Mouse (Mus musculus) lung, postnatal 36 days (tissue): ENCODE results near the gene Nacc1.
"Not testable (repeated sequence)": the region's sequence is repeated elsewhere in the genome, so short reads cannot be mapped to it uniquely, and the experiment has no call there.

Experiments
- DNase-seq: peaks from one replicate; pipeline ENCODE4 v3.0.0; 2022; ENCODE audit warnings: mixed read lengths

Nacc1 gene

DNA sequence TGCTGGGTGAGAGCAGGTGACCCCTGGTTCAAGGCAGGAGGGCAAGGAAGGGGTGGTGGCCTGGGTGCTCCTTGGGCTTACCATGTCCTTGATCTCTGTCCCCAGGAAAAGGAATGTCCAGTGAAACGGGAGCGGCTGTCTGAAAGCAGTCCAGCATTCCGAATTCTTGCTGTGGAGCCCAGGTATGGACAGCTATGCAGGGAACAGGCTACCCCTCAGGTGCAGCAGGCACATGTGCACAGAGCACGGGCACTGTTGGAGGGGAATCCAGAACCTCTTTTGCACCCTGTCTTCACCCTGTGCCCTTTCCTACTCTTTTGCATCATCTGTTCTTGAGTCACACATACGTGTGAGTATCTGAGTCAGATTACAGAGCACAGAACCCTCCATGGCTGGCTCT lies 10.6 kb upstream of the Nacc1 start:
- DNase-seq: no peak

DNA sequence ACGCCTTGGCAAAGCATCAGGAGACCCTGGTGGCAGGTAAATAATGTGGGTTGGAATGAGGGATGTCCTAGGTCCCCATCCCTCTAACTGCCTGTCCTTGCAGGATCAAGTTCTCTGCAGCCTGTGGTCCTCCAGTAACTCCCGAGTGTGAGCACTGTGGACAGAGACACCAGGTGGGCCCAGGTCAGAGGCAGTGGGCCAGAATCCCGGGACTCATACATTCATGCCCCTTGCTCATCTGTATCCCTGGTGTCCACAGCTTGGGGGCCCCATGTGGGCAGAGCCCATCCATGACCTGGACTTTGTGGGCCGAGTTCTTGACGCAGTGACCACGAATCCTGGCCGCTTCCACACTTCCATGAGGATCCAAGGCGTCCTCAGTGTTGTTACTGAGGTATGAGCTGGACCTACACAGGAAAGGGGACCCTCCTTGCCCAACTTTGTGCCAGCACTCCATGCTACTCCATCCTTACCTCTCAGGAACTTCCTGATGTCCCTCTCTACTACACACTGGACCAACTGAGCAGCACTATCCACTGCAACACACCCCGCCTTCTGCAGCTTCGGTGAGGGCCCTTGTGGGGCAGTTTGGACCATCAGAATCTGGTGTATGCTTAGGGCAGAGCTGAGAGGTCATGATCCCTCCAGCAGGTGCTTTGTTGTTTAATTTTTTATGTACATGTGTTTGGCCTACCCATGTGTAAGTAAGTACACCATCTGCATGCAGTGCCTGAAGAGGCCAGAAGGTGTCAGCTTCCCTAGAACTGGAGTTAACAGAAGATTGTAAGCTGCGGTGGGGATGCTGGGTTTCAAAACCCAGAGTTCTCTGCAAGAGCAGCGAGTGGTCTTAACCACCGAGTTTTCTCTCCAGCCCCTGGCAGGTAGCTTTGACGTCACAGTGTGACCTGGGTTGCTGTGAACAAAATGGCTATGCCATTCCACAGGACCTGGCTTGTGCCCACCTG lies 9.8 kb upstream of the Nacc1 start:
- peak; percentile 79 for DNase-seq

DNA sequence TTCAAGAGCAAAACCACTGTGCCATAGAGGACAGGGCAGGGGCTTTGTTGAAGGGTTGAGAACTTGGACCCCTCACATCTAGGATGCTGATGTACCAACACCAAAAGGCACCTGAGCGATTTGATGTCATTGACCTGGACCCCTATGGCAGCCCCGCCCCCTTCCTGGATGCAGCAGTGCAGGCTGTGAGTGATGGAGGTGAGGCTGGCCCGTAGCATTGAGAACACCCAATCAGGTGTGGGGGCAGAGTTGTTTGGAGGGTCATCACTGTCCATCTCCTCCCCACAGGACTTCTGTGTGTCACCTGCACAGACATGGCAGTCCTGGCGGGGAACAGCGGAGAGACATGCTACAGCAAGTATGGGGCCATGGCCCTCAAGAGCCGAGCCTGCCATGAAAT lies 7.5 kb upstream of the Nacc1 start:
- no peak for DNase-seq

DNA sequence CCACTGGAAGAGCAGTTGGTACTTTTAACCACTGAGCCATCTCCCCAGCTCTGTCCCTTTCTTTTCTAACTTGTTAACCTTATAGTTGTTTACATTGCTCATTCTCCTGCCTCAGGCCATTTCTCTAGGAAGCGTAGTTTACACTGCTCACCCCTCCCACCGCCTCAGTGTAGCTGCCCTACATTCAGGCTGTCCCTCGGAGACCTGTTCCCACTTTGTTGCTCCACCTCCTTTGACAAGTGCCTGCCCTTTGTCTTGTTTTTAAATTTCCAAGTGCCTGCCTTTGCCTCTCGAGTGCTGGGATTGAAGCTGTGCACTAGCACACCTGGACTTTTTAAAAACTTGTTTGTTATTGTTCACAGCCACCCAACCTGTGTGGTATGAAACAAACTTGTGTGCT lies 5.7 kb upstream of the Nacc1 start:
- DNase-seq: peak; percentile 44

DNA sequence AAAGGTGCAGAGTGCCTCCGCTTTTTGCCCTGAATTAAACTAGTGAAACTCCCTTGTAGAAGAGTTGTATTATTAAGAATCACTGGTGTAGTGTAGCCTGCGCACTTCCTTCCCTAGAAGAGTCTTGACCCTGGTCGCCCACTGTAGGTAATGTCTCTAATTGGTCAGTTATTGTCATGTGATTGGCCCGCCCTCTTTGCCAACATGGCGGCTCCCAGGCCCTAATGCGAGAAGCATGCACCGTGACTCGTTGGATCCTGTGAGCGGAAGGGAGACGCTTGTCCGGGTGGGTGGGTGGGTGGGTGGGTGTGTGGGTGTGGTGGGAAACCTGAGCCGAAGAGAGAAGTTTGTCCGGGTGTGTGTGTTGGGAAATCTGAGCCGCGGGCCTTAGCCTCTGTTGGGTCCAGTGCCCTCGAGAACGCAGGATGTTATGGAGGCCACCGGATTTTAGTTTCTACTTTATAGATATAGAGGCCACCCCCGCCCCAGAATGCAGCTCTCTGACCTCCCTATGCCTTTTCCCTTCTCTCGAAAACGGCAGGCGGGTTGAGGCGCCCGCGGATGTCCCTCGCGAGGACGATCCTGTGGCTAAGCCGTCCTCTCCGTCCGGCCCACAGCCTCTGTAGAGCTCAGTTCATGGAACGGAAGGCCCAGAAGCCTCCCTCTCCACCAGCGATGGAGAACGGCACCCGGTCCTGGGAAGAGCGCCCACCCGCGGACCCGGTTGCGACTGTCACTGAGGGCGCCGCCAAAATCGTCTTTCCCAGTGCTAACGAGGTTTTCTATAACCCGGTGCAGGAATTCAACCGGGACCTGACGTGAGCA lies 1.6 kb upstream of the Nacc1 start:
- peak; percentile 97 for DNase-seq

DNA sequence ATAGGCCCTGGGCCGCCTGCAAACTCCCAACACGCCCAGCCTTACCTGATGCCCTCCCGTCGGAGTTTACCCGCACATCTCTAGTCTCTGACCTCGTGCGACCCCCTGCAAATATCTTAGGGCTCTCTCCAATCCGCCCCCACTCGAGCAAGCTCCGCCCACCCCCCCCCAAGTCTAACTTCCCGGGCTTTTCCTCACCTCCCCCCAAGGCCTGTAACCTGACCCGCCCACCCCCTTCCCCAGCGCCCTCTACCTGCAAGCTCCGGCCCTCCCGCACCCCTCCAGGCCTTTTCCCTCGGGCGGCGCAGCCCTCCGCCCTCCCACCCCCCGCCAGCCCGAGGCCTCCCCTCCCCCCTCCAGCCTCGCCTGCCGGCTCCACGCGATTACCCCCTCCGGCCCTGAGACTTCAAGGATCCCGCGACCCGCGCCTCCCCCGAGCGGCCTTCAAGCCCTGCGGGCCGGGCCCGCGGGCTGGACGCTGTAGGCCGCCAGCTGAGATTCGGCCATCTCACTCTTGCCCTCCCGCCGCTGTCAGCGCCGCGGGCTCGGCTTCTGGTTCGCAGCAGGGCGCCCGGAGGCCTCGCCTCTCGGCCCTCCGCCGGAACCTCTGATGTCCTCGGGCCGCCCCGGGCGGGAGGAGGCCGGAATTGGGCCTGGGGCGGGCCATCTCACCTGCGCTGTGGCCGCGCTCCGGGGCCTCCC lies 508 bp downstream of the Nacc1 start:
- DNase-seq: no peak

DNA sequence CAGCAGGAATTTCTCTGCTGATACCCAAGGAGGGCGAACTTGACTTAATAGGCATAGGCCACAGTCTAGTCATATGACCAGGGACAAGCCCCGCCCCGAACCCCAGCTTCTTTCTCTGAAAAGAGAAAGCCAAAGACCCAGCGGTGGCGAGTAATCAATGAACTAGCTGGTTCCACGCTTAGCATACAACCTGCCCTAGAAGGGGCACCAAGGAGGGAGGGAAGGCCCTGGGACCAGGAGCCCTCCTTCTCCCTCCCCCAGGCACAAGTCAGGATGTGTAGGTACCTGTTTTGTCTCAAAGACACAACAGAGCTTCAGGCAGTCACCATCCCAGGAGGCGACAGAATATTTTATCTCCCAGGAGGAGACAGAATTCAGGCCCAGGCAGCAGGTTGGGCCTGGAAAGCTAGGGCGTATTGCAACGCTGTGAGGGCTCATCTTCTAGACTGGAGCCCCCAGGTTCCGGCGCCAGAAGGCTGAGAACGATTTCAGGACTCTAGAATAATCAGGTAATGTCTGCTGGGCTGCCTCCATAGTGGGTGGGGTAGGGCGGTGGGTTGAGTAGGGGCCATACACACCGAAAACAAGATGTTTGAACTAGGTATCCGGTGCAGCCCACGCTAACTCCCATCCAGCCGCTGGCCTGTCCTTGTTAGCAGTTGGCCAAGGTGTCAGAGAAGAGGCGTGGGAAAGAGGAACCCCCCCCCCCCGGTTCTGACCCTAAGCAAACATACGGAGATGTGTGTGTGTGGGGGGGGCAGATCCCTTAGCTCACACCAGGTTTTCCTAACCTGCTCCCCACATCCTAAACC lies 1.3 kb downstream of the Nacc1 start, which contains the start of gene Trmt1:
Gene Trmt1, plus strand, starts transcription at position 117 of the 812 bp plus-strand sequence.
- peak; percentile 71 for DNase-seq

DNA sequence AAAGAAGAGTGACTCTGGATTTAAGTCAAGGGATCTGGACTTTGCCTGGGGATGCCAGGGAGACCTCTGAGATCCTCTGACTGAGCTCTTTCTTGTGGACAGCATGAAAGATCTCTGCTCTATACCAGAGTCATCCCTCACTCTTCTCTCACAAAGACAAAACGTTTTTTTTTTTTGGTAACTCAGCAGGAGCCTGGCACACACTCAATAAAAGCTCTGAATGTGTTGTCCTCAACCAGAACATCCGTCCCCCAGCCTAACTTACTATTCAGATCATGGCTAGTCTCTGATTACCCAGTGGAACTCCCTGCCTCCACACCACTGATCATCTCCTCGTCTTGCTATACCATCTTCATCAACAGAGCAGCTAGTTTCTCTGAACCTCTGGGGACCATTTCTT lies 3.1 kb downstream of the Nacc1 start:
- DNase-seq: no peak

DNA sequence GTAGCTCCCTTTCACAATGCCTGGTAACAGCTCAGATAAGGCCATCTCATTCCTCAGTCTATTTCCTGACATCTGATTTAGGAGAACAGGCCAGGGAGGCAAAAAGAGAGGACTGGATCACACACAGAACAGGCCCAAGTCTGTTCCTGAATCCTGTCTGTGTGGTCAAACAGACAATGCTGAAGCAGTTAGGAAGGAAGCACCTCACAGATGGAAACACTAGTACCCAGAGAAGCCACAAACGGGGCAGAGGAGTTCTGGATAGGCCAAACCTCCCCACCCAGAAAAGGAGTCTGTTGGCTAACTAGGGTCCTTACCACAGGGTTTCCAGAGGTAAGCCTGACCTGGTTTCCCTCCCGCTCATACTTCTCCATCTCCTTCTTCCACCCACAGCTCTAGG lies 5.4 kb downstream of the Nacc1 start:
- DNase-seq: no peak

DNA sequence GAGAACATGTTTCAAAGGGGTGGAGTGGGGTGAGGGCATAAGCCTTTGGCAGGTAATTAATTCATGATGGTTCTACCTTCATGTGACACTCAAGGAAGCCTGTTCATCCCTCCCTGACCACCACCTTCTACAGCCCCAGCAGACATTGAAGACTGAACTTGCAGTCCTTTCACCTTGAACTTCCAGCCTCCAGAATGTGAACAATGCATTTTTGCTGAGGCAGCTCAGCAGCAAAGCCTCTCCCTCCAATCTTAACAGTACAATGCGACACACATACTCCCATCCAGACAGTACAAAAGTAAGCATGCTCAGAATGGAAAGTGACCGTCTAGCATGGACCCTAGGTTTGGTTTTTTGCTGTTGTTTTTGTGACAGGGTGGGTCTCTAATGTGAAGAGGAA lies 6.2 kb downstream of the Nacc1 start:
- no peak for DNase-seq

DNA sequence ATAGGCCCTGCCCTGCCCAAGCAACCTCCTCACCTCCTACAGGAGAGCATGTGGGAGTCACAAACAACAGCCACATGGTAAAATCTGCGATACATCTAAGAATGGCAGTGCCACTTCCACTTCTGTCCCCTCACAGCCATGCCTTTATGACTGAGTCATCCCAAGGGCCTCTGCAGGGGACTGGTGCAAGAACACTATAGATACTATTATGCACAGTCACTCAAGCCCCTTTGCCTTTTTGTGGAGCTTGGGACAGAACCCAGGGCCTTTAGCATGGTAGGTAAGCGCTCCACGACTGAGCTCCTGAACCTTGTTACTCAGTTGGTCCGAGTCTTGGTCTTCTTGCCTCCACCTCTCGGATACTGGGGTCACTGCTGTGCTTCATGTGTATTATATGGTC lies 10.4 kb downstream of the Nacc1 start:
- DNase-seq: no peak

DNA sequence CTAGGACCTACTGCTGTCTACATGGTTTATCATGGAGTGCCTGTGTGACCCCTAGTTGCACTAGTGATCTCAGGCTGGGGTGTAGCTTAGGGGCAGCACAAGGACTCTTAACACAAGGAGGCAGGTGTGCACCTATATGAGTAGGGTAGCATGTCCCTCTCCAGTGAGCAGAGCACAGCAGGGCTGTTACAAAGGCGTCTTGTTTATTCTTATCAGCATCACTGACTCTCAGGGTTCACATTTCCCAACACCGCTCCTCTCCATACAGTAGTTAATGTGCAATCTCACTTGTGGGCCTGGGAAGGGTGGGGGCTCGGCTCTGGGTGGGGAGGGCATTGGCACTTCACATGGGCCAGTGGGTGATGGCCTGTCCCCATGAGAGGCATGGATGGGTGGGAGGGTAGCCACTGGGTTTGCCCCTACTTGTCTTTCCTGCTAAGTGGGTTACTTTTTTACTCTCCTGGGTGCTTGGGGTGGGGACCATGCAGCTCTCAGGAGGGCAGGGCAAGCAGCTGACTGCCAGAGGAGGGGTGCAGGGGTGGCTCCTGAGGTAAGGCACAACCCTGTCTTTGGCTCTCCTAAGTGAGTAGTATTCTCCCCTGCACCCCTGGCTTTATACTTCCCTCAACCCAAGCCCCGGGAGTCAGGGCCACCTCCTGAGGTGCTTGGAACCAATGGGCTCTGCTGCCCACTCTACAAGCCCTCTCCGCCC lies 17.2 kb downstream of the Nacc1 start:
- not testable (repeated sequence) for DNase-seq

DNA sequence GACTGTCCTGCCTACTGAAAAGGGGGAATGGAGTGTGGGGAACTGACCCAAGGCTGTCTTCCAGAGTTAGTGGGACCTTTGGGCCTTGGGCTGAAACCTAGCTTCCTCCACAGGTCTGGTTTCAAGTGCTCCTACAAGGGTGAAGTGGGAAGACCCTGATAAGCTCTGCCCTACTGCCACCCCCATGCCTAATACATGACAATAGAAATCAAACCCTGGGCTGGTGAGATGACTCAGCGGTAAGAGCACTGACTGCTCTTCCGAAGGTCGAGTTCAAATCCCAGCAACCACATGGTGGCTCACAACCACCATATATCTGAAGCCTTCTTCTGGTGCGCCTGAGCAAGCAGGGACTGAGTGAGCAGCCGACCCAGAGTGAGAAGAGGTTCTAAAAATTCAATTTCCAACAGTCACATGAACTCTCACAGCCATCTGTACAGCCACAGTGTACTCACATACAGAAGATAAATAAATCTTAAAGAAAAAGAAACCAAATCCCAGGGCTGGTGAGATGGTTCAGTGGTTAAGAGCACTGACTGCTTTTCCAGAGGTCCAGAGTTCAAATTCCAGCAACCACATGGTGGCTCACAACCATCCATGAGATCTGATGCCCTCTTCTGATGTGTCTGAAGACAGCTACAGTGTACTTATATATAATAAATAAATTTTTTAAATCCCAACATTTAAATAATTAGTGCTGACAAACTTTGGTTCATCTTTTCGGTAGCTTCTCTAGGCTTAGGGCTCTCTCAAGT lies 18.8 kb downstream of the Nacc1 start:
- no peak for DNase-seq

DNA sequence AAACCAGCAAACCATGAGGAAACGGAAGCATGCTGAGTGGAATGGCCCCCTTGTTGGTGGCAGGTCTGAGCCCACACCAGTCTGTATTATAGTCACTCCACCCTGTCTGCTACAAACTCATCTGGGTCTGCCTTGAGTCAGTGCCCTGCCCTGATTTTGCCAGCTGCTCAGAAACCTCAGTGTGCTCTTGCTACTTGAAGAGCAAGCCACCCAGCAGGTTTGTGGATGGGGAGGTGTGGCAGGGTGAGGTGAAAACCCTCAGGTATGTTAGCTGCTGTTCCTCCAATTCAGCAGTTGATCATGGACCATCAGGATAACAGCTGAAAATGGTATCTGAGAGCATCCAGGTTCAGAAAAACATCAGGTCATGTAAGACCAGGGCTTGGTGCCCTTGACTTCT lies 19.6 kb downstream of the Nacc1 start:
- DNase-seq: no peak

DNA sequence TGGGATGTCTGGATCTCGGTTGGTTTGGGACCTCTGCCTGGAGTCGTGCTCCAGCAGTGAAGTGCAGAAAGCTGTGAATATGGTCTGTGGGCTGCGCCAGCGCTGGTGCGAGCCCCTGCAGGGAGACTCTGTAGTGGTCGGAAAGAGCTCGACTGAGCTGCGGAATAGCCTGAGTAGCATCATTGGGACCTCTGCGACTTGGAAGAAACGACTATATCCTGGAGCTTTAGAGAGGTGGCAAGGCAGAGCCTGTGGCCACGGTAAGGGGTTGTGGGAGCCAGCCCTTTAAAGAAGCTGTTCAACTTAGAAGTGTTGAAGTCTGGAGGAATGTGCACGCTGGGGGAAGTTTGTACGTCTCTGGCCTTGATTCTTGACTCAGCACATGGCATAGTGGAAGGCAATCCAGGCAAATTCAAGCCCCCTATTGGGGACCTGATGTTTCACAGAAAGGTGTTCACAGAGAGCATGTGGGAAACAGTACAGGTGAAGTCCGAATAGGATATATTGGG lies 22.2 kb downstream of the Nacc1 start:
- no peak for DNase-seq

DNA sequence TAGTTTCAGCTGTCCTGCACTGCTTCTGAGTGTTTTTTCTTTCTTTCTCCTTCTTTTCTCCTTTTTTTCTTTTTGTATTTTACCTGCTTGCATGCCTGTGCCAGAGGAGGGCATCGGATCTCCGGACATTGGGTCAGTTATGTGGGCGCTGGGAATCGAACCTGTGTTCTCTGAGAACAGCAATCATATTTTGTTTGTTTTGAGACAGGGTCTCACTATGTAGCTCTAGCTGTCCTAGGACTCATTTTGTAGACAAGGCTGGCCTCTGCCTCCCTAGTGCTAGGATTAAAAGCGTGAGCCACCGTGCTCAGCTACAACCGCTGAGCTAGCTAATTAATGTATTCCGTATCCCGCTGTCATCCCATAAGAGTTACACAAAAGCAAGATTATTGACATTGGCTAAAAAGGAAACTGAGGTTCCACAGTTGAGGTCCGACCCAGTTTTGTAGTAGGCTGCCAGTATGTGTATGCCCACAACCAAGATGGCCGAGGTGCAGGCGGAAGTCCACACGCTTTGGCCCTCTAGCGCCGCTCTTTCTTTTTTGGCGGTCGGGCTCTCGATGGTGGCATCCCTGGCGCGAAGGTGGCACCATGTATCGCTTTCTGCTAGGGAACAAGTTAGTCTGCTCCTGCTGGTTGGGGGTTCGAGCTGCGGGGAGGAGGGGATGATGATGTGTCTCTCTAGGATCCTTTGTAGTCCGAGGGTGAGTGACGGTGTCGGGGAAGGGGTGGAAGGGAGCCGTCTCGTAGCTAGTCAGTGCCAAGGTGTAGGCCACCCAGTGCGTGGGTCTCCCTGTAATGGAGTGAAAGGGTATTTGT lies 22.9 kb downstream of the Nacc1 start:
- DNase-seq: peak; percentile 90

DNA sequence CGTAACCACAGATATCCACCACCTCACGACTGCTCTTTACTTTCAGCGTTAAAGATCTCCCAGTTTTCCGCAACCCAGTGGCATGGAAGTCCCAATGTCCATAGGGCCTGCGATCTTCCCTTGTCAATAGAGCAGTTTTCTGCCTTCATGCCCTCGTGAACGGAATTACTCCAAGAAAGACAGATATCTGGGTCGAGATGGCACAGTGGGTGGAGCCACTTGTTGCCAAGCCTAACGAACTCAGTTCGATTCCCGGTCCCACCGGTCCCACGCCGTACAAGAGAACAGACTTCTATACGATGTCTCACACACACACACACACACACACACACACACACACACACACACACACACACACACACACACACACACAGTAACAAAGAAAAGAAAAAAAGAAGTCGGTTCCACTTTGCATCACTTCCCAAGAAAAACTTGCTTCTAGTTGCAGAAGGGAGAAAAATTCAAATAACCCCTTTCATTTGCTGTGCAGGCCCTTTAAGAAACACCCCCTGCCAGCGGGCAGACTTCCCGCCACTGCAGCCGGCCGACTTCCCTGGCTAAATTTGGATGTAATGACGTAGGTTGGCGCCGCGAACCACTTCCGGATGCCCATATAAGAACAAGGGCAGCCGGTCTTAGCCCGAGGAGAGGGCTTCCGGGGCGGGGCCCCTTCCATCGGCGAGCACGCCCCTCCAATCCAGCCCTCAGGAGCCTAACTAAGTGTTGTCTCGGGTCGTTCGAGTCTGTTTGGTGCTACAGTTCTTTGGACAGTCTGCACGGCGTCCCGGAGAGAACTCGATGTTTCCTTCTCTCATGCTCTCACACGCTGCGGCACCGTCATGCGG lies 24.0 kb downstream of the Nacc1 start:
- DNase-seq: peak; percentile 99

DNA sequence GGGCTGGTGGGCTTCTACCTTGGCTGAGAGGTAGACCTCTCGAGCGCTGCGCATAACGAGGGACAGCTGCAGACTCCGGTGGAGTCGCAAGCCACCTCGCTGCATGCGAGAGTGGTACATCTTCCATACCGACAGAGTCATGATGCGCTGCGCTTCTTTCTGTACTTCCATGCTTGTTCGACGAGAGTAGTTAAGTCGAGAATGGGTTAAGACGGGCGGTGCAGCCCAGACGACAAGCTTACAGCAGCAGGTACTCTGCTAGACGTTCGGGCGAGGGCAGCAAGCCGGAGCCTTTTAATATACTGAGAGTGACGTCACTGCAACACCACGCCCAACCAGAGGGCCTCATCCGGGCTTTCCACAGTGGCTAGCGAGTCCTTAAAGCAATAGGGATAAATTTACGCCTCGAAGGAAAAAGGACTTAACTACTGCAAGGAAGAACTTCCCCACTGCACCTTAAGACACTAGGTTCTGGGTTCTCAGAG lies 25.0 kb downstream of the Nacc1 start, which contains the start of gene Ier2:
Gene Ier2, minus strand, starts transcription at position 272 of the 485 bp plus-strand sequence.
- peak; percentile 98 for DNase-seq
